Mouse (Mus musculus) ES-CJ7 (cell line): ENCODE data around the gene Akna.
A peak's percentile ranks its signal among the peaks of the same experiment; 100 is the strongest.

ENCODE experiments used
- DNase-seq: peaks from one replicate; pipeline ENCODE4 v3.0.0; 2011; ENCODE audit warnings: low read depth, low spot score

Akna gene

DNA sequence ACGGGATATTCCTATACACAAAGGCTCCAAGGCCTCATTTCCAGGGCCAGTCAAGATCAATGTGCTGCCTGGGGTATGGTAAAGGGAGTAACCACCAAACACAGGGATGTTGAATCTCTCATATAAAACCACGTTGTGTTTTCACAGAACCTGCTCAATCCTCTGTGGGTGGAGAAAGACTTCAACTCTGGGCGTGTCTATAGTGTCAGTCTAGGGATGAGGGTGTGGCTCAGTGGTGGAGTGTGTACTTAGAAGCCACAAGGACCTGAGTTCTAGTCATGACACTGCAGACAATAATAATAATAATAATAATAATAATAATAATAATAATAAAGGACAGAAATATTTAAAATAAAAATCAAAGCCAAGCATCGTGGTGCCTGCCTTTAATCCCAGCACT is 18.9 kb downstream of the Akna start:
- DNase-seq = no peak

DNA sequence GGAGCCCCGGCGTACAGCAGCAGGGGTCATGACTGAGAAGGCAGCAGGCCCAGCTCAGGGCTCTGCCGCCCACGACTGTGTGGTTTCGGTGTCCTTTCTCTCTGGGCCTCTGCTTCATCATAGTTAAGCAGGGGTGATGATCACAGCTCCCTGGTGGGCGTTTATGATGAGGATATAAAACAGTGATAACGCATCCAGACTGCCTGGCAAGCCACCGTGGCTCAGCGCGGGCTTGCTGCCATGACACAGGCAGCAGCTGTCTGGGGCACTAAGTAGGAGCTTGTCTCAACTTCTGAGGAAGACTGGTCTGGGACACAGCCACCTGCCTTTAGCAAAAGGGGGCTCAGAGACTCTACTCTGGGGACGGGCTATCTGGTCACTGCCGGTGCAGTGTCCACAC is 19.7 kb downstream of the Akna start:
- no peak for DNase-seq

DNA sequence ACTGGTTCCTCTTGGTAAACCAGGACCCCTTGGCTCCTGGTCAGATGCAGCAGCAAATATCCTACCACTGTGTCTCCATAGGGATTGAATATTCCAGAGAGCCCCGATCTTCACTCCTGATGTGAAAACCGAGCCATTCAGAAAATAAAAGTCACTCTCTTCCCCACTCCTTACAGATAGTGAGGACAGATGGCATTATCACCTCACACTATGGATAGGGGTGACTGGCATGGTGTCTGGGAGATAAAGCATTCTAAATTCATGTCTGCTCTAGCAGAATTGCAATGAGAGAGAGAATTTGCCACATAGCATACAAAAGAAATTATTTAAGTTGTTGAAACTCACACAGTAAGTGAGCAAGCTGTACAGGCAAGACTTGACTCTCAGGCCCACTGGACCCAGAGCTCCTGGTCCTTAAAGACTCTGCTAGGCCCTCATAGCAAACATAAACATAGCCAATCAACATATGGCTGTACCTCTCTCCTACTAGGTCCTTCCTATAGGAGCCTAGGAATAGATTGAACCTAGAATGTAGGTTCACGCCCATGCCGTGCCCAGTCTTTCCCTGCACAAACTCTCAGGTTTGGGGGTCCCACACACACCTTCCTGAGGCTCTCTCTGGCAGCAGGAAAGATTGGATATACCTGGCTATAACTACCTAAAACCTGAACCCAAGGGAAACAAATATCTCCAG is 20.3 kb downstream of the Akna start:
- no peak for DNase-seq

DNA sequence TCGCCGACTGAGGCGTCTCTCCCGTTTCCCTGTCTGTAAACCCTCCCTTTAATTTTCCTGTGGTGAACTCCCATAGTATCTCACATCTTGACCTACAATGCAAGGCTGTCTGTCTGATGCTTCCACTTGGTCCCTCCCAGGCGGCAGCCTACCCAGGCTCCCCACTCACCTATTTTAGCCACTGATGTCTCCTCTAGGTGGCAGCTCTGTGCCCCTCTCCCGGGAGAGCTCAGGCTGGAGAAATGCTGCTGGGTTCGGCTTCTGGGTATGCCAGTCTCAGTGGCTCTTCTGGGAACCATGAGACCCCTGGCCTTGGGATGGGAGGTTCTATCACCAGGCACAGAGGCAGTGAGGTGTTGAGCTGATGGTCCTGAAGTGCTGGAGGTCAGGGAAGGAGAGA is 25.7 kb downstream of the Akna start:
- DNase-seq = no peak

DNA sequence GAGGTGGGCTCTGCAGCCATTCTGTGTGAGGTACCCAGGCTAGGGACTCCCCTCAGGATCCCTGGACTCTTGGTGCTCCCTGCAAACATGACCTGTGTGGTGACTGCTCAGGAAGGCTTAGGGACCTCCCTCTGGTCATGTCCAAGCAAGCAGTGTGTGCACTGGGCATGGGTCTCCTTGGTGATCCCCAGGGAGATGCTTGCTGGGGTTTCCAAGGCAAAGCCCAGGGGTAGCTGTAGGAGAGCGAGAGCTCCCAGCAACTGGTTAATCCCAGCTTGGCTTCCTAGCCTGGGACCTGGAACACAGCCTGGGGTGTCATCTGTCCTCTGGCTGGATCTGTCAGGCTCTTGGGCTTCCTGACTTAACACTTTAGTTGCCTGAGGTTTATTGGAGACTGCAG is 27.8 kb downstream of the Akna start:
- no peak for DNase-seq

DNA sequence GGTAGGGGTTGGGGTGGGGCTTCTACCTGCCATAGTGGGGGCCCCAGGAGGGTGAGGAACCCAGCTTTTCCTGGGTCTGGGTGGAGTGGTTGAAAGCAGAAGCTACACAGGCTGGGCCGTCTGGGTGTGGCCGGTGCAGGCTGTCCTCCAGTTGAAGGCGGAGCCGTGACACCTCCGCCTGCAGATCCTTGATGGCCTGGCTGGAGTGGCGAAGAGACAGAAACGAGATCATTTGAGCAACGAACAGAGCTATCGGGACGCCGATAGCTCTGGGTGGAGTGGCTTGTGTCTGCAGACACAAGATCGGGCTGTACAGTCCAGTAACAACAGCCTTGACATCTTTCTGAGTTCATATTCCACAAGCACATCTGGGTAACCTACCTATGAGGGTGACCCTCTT is 28.8 kb downstream of the Akna start:
- DNase-seq = no peak

DNA sequence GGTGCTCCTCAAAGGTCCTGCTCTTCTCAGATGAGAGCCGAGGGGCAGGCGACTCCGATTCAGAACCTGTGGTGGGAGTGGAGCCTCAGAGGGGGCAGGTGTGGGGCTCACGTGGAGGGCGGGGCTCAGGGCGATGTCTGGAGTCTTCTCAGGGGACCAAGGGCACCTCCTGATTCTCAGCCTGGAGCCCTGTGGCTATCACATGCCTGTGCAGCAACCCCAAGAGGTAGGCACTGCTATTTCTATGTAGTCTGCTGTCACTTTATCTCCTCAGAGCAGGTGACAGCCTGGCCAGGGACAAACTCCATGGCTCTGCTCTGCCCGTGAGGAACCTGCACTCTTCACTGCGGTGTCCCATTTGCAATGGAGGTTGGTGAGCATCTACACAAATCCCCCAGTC is 29.8 kb downstream of the Akna start:
- no peak for DNase-seq

DNA sequence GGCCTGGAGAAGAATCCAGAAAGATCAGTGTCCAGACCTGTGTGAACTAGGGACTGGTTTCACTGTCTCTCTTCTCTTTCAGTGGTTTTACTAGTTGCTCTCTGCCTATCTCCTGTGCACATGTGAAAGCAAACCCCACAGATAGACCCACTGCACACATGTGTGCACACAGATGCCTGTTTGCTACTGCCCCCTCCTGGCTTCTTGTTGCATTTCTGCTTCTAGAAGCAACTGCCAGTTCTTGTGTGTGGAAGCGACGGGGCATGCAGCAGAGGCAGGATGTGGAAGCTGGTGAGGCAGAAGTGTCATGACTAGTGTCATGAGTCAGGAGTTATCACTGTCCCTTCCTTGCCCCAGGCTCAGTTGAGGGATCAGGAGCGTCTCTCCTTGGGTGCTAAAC is 31.3 kb downstream of the Akna start:
- no peak for DNase-seq

DNA sequence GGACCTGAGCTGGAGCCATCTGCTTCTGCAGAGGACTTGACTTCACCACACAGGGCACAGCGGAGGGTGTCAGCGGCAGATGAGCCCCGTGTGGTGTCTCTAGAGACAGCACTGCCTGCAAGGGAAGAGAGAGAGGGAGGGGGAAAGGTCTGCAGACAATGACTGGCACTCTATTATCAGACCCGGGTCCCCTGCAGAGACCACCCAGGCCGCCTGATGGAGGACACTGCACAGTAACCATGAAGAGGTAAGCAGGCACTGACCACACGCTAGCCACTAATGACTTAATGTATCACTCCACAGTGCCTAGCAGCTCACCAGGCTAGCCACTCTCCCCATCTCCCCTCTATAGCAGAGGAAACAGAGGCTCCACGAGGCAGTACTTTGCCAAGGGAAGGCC is 32.3 kb downstream of the Akna start:
- DNase-seq = no peak

DNA sequence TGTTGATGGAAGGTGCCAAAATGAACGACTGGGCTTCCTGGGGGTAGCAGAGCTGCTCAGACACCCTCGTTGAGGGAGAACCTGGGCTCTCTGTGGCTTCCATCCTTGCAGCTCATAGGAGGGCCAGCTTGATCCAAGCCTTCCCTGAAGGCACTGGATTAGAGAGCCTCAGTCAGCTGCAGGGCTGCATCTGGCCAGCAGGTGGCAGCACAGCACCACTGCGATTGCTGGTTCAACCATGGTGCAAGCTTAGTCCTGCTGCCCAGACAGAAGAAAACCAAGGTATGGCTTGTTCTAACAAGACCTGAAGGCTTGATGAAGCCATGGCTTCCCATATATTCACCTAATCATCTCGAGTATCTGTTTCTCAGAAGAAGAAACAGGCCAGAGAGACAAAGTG is 34.6 kb downstream of the Akna start:
- peak; percentile 64 for DNase-seq

DNA sequence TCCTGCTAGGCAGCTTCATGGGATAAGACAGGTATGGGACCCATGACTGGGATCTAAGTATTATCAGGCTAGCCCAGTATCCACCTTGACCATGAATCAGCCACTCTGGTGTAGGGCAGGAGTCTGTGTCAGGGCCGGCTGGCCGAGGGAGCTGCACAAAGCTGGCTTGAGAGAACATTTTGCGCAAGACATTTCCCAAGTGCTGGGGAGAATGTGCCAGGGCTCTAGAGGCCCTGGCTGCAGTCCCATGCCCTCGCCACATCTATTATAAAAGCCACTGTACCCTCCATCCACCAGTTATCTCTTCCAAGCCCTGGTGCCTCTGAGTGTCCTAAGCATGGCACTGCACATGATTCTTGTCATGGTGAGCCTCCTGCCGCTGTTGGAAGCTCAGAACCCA is 41.0 kb downstream of the Akna start, which contains the start of gene Orm2:
TSS of gene Orm2 (plus strand) at position 300 of the 400 bp plus-strand sequence.
- no peak for DNase-seq

DNA sequence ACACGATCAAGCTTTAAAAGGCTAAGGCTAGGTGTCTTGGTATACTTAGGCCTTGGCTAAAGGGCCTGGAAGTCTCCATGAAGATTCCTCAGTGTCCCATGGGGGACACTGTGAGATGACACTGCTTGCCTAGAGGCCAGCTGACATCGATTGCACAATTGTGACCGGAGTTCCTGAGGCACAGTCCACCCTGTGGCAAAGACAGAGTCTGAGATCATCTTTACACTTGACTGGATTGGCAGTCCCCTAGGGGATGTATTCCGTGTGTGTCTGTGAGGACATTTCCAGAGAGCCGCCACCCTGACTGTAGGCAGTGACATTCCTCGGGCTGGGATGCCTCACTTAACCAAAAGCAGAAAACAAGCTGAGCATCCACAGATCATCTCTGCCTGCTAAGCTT is 43.3 kb downstream of the Akna start:
- no peak for DNase-seq

DNA sequence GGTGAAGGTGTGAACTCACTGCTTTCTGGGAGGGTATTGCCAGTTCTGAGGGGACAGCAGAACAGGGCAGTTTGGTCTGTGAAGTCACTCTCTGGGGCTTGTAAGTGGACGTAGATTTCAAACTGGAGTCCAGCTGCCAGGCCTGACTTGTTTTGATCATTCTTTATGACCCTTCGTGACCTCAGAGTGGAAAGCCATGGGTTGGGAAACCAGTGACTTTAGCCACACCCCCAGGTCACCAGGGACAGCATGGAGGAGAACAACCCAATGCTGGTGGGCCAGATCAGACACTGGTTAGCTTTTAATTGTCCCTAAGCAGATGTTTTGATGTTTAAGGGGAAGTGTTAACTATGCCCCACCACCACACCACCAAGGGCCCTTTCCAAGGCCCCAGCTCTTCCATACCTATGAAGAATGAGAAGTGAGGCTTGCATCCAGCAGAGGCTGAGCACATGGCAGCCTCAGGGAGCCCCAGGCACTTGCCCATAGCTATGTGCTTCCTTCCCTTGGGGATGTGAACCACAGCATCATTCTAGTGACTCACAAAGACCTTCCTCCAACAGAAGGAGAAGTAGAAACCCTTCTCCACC is 46.1 kb downstream of the Akna start:
- no peak for DNase-seq

DNA sequence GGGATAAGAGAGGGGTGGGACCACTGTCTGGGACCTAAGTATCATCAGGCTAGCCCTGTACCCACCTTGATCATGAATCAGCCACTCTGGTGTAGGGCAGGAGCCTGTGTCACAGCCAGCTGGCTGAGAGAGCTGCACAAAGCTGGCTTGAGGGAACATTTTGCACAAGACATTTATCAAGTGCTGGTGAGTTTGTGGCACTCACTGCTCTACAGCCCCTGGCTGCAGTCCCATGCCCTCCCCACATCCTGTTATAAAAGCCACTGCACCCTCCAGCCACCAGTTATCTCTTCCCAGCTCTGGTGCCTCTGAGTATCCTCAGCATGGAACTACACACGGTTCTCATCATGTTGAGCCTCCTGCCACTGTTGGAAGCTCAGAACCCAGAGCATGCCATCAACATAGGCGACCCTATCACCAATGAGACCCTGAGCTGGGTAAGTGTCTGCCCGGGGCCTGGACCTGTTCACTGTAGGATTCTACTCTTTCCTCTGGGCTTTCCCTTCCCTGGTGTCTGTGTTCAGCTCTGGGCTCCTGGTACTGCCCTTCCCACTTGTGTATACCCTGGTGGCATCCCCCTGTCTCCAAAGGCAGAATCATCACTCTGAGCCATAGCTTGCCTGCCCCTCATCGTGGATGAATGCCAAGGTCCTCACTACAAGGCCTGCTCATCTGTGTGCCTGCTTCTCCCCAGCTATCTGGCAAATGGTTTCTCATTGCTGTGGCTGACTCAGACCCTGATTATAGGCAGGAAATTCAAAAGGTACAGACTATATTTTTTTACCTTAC is 47.1 kb downstream of the Akna start, which contains the start of gene Orm3:
TSS of gene Orm3 (plus strand) at position 286 of the 789 bp plus-strand sequence.
- DNase-seq = no peak

DNA sequence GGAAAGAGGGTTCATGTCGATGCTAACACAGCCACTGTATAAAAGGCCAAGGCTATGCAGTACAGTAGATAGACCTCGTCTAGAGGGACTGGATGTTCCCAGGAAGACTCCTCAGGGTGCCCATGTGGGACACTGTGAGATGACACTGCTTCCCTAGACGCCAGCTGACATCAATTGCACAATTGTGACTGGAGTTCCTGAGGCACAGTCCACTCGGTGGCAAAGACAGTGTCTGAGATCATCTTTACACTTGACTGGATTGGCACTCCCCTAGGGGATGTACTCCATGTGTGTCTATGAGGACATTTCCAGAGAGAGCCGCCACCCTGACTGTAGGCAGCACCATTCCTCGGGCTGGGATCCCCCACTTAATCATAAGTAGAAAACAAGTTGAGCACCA is 54.6 kb downstream of the Akna start:
- no peak for DNase-seq

DNA sequence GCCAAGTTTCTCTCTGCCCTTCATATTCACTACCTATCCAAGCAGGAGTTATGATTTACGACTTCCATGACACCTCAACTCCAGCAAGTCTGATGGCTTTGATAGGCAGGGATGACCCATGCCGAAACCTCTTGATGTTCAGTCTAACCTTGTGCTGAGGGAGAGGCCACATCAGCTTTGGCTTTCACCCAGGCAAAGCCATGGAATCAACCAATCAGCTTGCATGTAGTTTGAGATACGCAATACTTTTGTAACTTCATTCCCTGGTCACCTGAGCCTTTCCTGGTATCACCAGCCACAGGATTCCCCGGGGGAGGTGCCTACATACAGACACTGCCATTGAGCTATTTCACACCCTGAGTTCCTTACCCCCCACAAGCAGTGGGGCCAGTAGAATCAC is 56.5 kb downstream of the Akna start:
- DNase-seq = no peak

DNA sequence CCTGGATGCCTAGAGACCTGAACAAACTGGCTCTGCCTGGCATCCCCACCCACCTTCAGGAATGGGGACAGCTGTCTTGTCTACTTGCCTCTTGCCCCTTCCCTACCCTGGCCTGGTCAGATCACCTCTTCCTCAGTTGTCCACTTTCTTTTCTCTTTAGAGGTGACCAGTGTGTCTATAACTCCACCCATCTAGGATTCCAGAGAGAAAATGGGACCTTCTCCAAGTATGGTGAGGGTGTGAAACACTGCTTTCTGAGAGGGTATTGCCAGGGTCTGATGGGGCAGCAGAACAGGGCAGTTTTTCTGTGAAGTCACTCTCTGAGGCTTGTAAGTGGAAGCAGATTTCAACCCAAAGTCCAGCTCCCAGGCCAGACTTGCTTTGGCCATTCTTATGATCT is 57.9 kb downstream of the Akna start:
- no peak for DNase-seq

DNA sequence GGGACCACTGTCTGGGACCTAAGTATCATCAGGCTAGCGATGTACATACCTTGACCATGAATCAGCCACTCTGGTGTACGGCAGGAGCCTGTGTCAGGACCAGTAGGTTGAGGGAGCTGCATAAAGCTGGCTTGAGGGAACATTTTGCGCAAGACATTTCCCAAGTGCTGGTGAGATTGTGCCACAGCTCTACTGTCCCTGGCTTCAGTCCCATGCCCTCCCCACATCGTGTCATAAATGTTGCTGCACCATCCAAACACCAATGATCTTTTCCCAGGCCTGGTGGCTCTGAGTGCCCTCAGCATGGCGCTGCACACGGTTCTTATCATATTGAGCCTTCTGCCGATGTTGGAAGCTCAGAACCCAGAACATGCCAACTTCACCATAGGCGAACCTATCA is 58.9 kb downstream of the Akna start, which contains the start of gene Orm1:
TSS of gene Orm1 (plus strand) at position 266 of the 400 bp plus-strand sequence.
- no peak for DNase-seq

DNA sequence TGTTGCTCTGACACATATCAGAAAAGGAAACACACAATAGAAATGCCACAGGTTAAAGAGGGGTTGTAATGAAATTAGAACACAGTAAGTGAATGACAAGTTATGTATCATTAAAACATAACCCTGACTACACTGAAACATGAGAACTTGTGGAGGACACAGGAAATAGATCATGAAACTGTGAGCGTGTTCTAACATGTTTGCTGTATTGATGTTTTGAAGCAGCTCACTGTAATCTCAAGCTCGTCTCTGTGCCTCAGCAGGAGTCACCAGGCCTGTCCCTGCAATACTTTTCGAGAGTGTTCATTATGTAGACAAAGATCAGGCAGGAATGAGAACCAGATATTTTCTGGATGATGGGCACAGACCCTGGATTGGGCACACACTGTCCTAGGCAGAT is 59.5 kb downstream of the Akna start:
- no peak for DNase-seq

DNA sequence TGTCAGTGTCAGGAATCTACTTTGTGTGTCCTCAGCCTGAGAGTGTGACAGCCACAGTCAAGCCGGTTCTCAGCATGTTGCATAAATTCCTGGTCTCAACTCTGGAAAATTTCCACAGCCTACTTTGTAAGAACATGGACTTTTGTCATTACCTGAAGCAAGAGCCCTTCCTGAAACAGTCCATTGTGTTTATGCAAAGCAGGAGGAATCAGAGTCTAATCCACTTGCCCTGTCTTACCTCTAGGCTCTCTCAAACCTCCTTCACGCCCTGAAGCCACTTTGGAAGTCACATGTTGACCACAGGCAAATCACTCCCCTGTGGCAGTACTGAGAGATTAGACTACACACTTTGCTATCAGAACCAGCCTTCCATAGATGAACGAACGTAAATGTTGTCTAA is 60.7 kb downstream of the Akna start:
- peak; percentile 43 for DNase-seq

DNA sequence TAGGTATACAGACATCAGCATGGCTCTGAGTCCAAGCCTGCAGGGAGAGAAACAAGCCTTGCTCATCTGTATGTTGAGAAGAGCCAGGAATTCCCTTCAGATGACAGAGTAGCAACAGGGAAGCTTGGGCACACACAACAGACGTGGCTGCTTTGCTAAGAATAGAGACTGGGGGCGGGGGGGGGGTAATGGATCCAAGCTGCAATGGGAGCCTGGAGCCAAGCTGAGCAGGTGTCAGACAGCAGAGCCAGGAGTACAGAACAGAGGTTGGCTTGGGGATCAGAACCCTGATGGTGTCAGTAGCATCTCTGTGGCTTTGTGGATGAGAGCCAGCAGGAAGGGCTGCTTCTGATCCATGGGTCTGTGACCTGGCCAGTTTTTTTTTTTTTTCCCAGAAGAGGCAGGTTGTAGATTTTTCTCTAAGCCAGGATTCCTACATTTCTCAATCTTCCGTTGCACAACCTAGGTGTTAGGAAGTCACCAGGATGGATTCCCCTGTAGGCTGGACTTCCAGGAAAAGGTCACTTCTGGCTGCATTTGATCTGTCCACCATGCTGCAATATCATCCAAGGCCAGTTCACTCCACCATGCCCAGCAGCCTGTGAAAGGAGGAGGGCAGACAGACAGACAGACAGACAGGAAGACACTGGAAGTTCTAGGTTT is 64.6 kb downstream of the Akna start:
- DNase-seq = no peak

DNA sequence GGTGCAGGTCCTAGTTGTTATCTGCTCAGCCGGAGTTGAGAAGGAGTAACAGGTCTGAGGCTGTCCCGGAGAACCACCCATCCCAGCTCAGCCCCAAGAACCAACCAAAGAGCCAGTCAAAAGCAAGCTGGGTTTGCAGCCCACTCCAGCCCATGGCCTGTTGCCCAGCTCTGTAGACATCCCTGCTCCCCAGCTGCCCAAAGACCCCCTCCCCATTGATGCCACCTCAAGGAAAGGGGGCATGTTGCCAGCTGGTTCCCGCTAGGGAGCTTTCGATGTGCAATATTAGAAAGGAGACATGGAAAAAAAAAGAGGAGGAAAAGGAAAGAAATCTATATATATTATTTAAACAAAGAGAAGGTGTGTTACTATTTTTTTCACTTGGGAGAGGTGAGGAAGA is 69.8 kb downstream of the Akna start:
- DNase-seq = no peak
